Mouse (Mus musculus) heart, embryonic 13.5 days (tissue): ENCODE measurements around the gene Eif2ak3. TPM values are rescaled to one million over a fixed set of nuclear protein-coding genes. Genes with fewer than 3 reads are reported as not detected.
"Not testable (repeated sequence)": the region's sequence is repeated elsewhere in the genome, so short reads cannot be mapped to it uniquely, and the experiment has no call there.

Source experiments
- ATAC-seq: fragments of 200-750 bp; cut with Nextera tagmentation; 2 replicates; pipeline ENCODE4 v1.8.0; 2017; ENCODE audit warnings: moderate TSS enrichment; ENCODE audit not compliant: insufficient number of reproducible peaks, low FRiP score, low TSS enrichment; ENCODE audit errors: extremely low read depth
- H3K27ac ChIP-seq: fragments of 300-500 bp; sonication (generic); replicated peaks from 2 replicates; pipeline ENCODE4 v1.5.1; 2015; ENCODE audit warnings: moderate library complexity, mild to moderate bottlenecking, inconsistent platforms
- H3K27me3 ChIP-seq: fragments of 300-500 bp; sonication (generic); replicated peaks from 2 replicates; pipeline ENCODE4 v1.6.1; 2015; ENCODE audit warnings: mild to moderate bottlenecking, inconsistent platforms
- H3K36me3 ChIP-seq: fragments of 300-500 bp; sonication (generic); 2 replicates; pipeline ENCODE4 v1.6.1; 2015; ENCODE audit warnings: mild to moderate bottlenecking, inconsistent platforms
- H3K4me1 ChIP-seq: fragments of 300-500 bp; sonication (generic); 2 replicates; pipeline ENCODE4 v1.6.1; 2015; ENCODE audit warnings: inconsistent platforms
- H3K4me2 ChIP-seq: fragments of 300-500 bp; sonication (generic); 2 replicates; pipeline ENCODE4 v1.6.1; 2015; ENCODE audit warnings: inconsistent platforms, mild to moderate bottlenecking, moderate library complexity
- H3K4me3 ChIP-seq: fragments of 300-500 bp; sonication (generic); 2 replicates; pipeline ENCODE4 v1.5.1; 2015; ENCODE audit warnings: moderate library complexity, mild to moderate bottlenecking, inconsistent platforms
- H3K9ac ChIP-seq: fragments of 300-500 bp; sonication (generic); 2 replicates; pipeline ENCODE4 v1.6.1; 2015; ENCODE audit warnings: inconsistent platforms, mild to moderate bottlenecking, moderate library complexity
- H3K9me3 ChIP-seq: fragments of 300-500 bp; sonication (generic); 2 replicates; pipeline ENCODE4 v1.6.1; 2016; ENCODE audit warnings: inconsistent platforms
- WGBS: fragments of 180-500 bp; shearing (Covaris S2); methylation state at CpG from one replicate; pipeline ENCODE4 v1.1.7; 2015; ENCODE audit warnings: mixed read lengths; 5-methylcytosine and 5-hydroxymethylcytosine counted together
- polyA plus RNA-seq: library from polyadenylated mRNA; unstranded; fragments of >200 nt; fragmentation: Nextera tagmentation; extraction: Ambion mirVana; gene quantifications from 2 replicates; pipeline ENCODE4 v1.2.1, GENCODE M21; 2015

Eif2ak3 gene
- polyA plus RNA-seq, 1 experiment from 2014 or later, result 6.0 TPM

DNA sequence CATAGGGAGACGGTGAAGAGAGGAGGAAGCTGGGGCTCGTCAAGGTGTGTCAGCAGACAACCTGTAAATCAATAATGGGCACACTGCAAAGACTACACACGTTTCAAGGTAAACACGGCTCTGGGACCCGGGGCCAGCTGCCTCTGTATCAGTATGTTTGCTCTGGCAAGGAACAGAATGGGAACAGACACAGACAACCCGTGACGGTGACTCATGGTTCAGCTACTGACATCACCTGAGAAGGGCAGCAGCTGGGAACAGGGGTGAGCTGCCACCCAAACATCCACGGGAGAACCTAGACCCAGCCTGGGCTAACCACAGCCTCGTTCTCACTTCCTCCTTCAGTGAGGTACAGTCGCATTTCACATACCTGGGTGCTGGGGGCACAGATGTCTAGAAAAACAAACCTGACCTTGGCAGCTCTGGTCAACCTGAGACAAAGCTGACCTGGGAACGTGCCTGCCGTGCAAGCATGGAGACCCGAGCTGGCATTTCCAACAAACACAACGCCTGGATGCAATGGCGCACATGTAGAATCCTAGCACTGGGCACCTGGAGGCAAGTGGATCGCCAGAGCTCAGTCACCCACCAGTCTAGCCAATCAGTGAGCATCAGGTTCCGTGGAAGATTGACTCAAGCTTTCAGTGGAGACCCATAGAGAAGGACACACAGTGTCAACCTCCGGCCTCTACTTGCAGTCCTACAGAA, 30.2 kb upstream of the Eif2ak3 start:
- H3K4me2 ChIP-seq, result no peak overlapping the region
- no peak overlapping the region for H3K27ac ChIP-seq
- no peaks in the 10 kb centered on the region for H3K9me3 ChIP-seq
- H3K36me3 ChIP-seq, result no peaks in the 10 kb centered on the region
- WGBS, result 76% methylated on average over 18 of the region's 18 CpGs
- H3K4me1 ChIP-seq, result peaks cover 11% of the 10 kb centered on the region
- no peak for ATAC-seq
- H3K9ac ChIP-seq, result no peak overlapping the region
- H3K27me3 ChIP-seq, result no peaks in the 10 kb centered on the region
- no peak overlapping the region for H3K4me3 ChIP-seq

- no peak overlapping the region for H3K4me3 ChIP-seq
- H3K4me2 ChIP-seq, result no peak overlapping the region
- H3K36me3 ChIP-seq, result no peaks in the 10 kb centered on the region
- H3K27me3 ChIP-seq, result no peaks in the 10 kb centered on the region
- H3K9ac ChIP-seq, result no peak overlapping the region
- no peaks in the 10 kb centered on the region for H3K9me3 ChIP-seq
- H3K27ac ChIP-seq, result no peak overlapping the region
- no peak for ATAC-seq
- WGBS, result 83% methylated on average over 4 of the region's 4 CpGs
- peaks cover 11% of the 10 kb centered on the region for H3K4me1 ChIP-seq
Observed at GRCm38 (mm10) chr6:70814629-70814950, 29.7 kb upstream of the Eif2ak3 start.

- Histone ChIP-seq H3K36me3 (no peaks in the 10 kb centered on the region), H3K4me1 (peaks cover 11% of the 10 kb centered on the region), H3K4me3 (no peak overlapping the region), H3K27ac (no peak overlapping the region), H3K4me2 (no peak overlapping the region), H3K9ac (no peak overlapping the region), H3K9me3 (no peaks in the 10 kb centered on the region), H3K27me3 (no peaks in the 10 kb centered on the region)
- ATAC-seq, result no peak
- 69% methylated on average over 8 of the region's 8 CpGs for WGBS
Observed at GRCm38 (mm10) chr6:70815471-70815870, 28.8 kb upstream of the Eif2ak3 start.

GRCm38 (mm10) chr6:70821566-70821965, 22.7 kb upstream of the Eif2ak3 start:
- H3K9me3 ChIP-seq, result no peaks in the 10 kb centered on the region
- H3K27ac ChIP-seq, result peak overlapping the region; percentile 78
- H3K9ac ChIP-seq, result no peak overlapping the region
- ATAC-seq, result no peak
- no peaks in the 10 kb centered on the region for H3K27me3 ChIP-seq
- no peak overlapping the region for H3K4me2 ChIP-seq
- no peaks in the 10 kb centered on the region for H3K36me3 ChIP-seq
- H3K4me3 ChIP-seq, result no peak overlapping the region
- peaks cover 32% of the 10 kb centered on the region for H3K4me1 ChIP-seq
- whole genome bisulfite sequencing, result 63% methylated on average over 2 of the region's 2 CpGs

DNA sequence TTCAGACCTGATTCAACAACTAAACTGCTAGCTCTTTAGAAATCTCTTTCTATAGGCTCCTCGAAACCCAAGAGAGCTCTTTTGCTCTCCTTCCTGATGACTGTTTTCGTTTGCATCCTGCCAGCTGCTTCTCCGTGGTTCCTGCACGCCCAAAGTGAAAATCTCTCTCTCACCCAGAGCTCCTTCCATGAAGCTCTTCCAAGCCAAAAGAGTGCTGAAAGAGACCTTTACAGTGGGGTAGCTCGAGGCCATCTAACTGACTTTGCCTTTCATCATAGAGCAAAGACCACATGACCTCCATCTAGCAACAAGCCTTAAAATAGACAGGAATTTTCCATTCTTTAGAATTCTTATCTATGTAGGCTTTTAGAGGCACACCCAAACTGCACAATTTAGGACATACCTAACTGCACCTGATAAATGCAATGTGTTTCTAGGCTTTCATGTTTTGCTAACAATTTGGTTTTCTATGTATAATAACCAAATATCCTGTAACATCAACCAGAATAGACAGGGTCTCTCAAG, 21.9 kb upstream of the Eif2ak3 start:
- no peak overlapping the region for H3K9ac ChIP-seq
- H3K4me1 ChIP-seq, result peaks cover 32% of the 10 kb centered on the region
- no peak overlapping the region for H3K4me2 ChIP-seq
- no peak for ATAC-seq
- H3K4me3 ChIP-seq, result no peak overlapping the region
- no peaks in the 10 kb centered on the region for H3K27me3 ChIP-seq
- 43% methylated on average over 5 of the region's 5 CpGs for WGBS
- H3K27ac ChIP-seq, result peak overlapping the region; percentile 78
- no peaks in the 10 kb centered on the region for H3K9me3 ChIP-seq
- no peaks in the 10 kb centered on the region for H3K36me3 ChIP-seq

GRCm38 (mm10) chr6:70823277-70823676, 21.0 kb upstream of the Eif2ak3 start:
- H3K36me3 ChIP-seq, H3K4me2 ChIP-seq, H3K9me3 ChIP-seq, H3K4me3 ChIP-seq, H3K9ac ChIP-seq, ATAC-seq, H3K27me3 ChIP-seq: not testable (repeated sequence)
- 78% methylated on average over 4 of the region's 4 CpGs for WGBS
- peaks cover 32% of the 10 kb centered on the region for H3K4me1 ChIP-seq
- H3K27ac ChIP-seq, result peak overlapping the region; percentile 78

DNA sequence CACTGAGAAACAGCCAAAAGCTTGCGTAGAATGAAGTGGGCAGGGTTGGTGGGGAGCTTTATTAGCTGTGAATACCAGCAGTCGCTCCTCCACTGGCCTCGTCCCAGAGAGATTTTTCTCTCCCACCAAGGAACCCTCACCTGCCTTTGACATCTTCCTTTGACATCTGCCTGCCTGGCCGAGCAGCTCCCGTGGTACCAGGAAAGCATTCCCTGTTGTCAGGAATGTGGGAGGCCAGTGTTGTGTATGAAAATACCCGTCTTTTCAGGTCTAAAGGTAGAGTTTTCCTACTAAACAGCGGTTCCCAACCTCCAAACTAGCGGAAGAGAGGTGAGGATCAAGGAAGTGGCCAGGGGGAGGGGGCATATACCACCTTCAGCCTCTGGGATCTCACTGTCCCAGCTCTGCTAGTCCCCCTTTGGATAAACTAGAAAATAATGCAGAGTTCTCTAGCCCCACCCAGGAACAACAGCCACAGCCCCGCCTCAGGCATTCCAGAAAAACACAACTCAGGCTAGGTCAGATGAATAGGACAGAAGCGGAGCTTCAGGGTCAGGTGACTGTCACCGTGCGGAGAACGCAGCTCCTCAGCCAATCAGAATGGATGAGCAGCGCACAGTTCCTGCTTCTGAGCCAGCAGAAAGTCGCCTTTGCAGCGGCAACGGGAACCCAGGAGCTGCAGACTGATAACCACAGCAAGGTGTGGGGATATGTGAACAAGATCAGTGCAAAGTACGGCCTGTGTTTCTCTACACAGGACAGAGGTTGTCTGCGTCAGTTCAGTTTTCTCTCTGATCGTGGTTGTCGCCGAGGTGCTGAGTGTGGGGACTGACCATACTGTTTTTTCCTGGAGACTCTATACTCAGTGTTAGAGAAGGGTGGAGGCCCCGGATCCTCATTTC, 20.0 kb upstream of the Eif2ak3 start:
- 6% methylated on average over 23 of the region's 23 CpGs for WGBS
- no peaks in the 10 kb centered on the region for H3K36me3 ChIP-seq
- no peaks in the 10 kb centered on the region for H3K27me3 ChIP-seq
- no peaks in the 10 kb centered on the region for H3K9me3 ChIP-seq
- H3K27ac ChIP-seq, result peak overlapping the region; percentile 85
- H3K4me1 ChIP-seq, result peaks cover 32% of the 10 kb centered on the region
- peak overlapping the region; percentile 73 for H3K4me2 ChIP-seq
- H3K4me3 ChIP-seq, result peak overlapping the region; percentile 51
- ATAC-seq, result peak; percentile 89
- H3K9ac ChIP-seq, result peak overlapping the region; percentile 81

GRCm38 (mm10) chr6:70824987-70825337, 19.4 kb upstream of the Eif2ak3 start:
- no peak for ATAC-seq
- Histone ChIP-seq H3K4me3 (peak overlapping the region; percentile 51), H3K9me3 (no peaks in the 10 kb centered on the region), H3K27ac (peak overlapping the region; percentile 85), H3K27me3 (no peaks in the 10 kb centered on the region), H3K4me2 (peak overlapping the region; percentile 73), H3K9ac (peak overlapping the region; percentile 81), H3K4me1 (peaks cover 32% of the 10 kb centered on the region), H3K36me3 (no peaks in the 10 kb centered on the region)
- 49% methylated on average over 4 of the region's 4 CpGs for WGBS

- ATAC-seq, result no peak
- WGBS, result 52% methylated on average over 2 of the region's 2 CpGs
Observed at GRCm38 (mm10) chr6:70829451-70829850, 14.9 kb upstream of the Eif2ak3 start.

DNA sequence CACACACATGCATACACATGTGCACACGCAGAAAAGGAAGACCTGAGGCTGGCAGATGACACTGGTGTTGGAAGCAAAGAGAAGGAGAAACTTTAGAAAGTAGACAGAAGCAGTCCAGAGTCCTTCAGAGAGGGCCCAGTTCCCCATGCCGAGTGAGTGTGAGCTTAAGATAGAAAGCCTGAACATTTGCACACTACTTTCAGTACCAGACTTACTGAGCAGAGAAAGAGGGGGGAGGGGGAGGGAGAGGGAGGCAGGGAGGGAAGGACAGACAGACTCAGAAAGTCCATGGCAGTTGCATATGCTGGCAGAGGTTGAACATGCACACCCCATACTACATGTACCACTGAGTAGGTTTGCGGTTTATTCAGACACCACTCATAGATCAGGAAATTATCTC, 13.8 kb upstream of the Eif2ak3 start:
- H3K4me2 ChIP-seq, result no peak overlapping the region
- H3K27ac ChIP-seq, result no peak overlapping the region
- peaks cover 11% of the 10 kb centered on the region for H3K4me1 ChIP-seq
- no peaks in the 10 kb centered on the region for H3K27me3 ChIP-seq
- H3K9me3 ChIP-seq, result no peaks in the 10 kb centered on the region
- ATAC-seq, result no peak
- no peak overlapping the region for H3K4me3 ChIP-seq
- 57% methylated on average over 3 of the region's 3 CpGs for WGBS
- H3K36me3 ChIP-seq, result no peaks in the 10 kb centered on the region
- H3K9ac ChIP-seq, result no peak overlapping the region

More at GRCm38 (mm10) chr6:70829451-70829850, 14.9 kb upstream of the Eif2ak3 start:
- Histone ChIP-seq H3K27ac (no peak overlapping the region), H3K9me3 (no peaks in the 10 kb centered on the region), H3K4me2 (no peak overlapping the region), H3K9ac (no peak overlapping the region), H3K4me1 (peaks cover 14% of the 10 kb centered on the region), H3K4me3 (no peak overlapping the region), H3K36me3 (no peaks in the 10 kb centered on the region), H3K27me3 (no peaks in the 10 kb centered on the region)

- no peaks in the 10 kb centered on the region for H3K27me3 ChIP-seq
- H3K4me2 ChIP-seq, result no peak overlapping the region
- no peaks in the 10 kb centered on the region for H3K36me3 ChIP-seq
- H3K9ac ChIP-seq, result no peak overlapping the region
- H3K9me3 ChIP-seq, result no peaks in the 10 kb centered on the region
- no peak overlapping the region for H3K4me3 ChIP-seq
- no peak for ATAC-seq
- no peak overlapping the region for H3K27ac ChIP-seq
- peaks cover 11% of the 10 kb centered on the region for H3K4me1 ChIP-seq
- WGBS, result 48% methylated on average over 10 of the region's 10 CpGs
Observed at GRCm38 (mm10) chr6:70831179-70831839, 13.0 kb upstream of the Eif2ak3 start.
